Mouse (Mus musculus): ENCODE measurements around the gene Gm21394.
"Not testable (repeated sequence)": the region's sequence is repeated elsewhere in the genome, so short reads cannot be mapped to it uniquely, and the experiment has no call there.

The Gm21394 gene

DNA sequence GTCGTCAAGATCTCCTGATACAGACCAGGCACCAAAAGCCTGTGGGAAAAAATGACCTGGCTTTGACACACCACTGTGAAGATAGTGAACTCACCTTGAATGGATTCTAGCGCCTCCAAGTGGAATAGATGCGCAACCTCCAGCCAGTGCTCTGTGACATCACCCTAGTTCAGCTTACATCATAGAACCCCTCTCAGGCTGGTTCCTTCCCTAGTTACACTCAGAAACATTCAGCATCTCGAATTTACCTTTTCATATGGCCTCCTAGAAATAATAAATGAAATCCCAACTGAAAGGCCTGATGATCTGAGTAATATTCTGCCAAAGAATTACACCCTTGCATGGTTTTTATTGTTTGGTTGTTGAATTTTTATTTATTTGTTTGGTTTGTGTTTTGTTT, at the start of gene Gm21394:
Gene Gm21394 (minus strand): TSS at position 101 of the 400 bp plus-strand sequence.
- not testable (repeated sequence) for DNase-seq (ENCODE audit: low read depth, low spot score); H3K36me3 ChIP-seq (ENCODE audit: control insufficient read depth, insufficient read depth, low read length, poor library complexity, severe bottlenecking); H3K27me3 ChIP-seq (ENCODE audit: control insufficient read depth, insufficient read depth, low read length, poor library complexity, severe bottlenecking)
